Mouse (Mus musculus) left cerebral cortex, postnatal 14 days (tissue): ENCODE measurements around the gene Thra. TPM values are rescaled to one million over a fixed set of nuclear protein-coding genes. Genes with fewer than 3 reads are reported as not detected.

Source experiments
- DNase-seq, 2 experiments: peaks; one replicate each; pipeline ENCODE4 v3.0.0; 2021 to 2022; ENCODE audit warnings: low spot score in 2 of 2, mixed read lengths in 1 of 2
- intact Hi-C: fragments of 180-260 bp; cut with DNase I; formaldehyde crosslinking; loops from one replicate; pipeline ENCODE4 v1.15.1; 2025
- long read RNA-seq, 2 experiments: library from polyadenylated mRNA; stranded (forward); transcript quantifications; one replicate each; pipeline ENCODE4 v2.0.0; 2021
- total RNA-seq, 2 experiments: library from RNA; stranded (reverse); gene quantifications; 2 replicates each; pipeline ENCODE4 v1.2.3; 2021

Gene Thra
- 1,000 to 10,000 TPM in 1 of 2 experiments, 100 to 1,000 TPM in 1; 962 to 1,004 TPM for total RNA-seq
- long read RNA-seq, experiment 1, transcript Thra-201 (10 exons, 2,452 nt): major isoform, 109 of 332 reads
- long read RNA-seq, experiment 1, partial matches to known transcripts: 109 of 332 reads
- long read RNA-seq, experiment 1, other reads (novel, unspliced or antisense): 109 of 332 reads
- long read RNA-seq, experiment 2, transcript Thra-201 (10 exons, 2,452 nt): major isoform, 114 of 317 reads
- long read RNA-seq, experiment 2, transcript Thra-203 (9 exons, 1,240 nt): minor isoform, 7 of 317 reads
- long read RNA-seq, experiment 2, partial matches to known transcripts: 141 of 317 reads
- long read RNA-seq, experiment 2, other reads (novel, unspliced or antisense): 55 of 317 reads

- intact Hi-C loops: loop anchor here (1.0 to 2.0 kb wide), 2 partner anchors 15 to 46 kb away; no protein-coding TSS in a partner anchor
- DNase-seq: peak; percentile 70 to 77
These were observed at the start of gene Thra for GRCm38 (mm10) chr11:98740393-98741050. Gene Thra (plus strand): TSS chr11:98740638.

DNA sequence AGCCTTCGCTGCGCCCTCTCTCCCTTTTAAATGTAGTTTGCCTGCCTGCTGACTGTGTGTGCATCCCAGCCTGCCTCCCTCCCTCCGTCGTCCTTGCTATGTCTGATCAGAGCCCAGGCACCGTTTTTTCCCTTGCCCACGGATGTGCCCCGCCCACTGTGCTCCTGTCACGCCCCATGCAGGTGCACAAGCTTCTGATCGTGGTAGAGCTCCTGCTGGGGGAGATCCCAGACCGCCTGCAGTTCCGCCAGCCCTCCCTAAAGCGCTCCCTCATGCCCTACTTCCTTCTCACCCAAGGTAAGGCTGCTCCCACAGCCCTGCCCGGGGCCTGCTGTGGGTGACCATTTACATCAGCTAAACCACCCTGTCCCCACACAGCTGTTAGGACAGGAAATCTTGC is 47.2 kb upstream of the Thra start:
- DNase-seq: no peak
- intact Hi-C loops: no loop called here

GRCm38 (mm10) chr11:98693746-98694145 is 46.7 kb upstream of the Thra start:
- no peak for DNase-seq
- intact Hi-C loops: no loop called here

DNA sequence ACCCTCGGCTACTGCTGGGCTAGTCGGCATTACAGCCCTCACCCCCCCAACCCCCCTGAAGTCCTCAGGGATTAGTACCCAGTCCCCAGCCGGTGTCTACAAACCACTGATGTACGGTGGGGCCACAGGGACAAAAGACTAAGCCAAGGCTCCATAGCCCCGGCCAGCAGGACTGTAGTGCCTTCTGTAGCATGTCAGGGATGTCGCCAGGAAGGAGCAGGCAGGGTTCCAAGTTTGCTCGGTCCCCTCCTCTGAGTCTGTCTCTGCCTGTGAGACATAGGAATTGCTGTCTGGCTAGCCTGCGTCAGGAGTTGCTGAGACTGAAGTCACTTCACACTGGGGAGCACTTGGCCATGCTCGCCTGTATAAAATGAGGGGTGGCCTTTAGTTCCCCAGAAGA is 46.1 kb upstream of the Thra start:
- intact Hi-C loops: no loop called here
- DNase-seq: no peak

DNA sequence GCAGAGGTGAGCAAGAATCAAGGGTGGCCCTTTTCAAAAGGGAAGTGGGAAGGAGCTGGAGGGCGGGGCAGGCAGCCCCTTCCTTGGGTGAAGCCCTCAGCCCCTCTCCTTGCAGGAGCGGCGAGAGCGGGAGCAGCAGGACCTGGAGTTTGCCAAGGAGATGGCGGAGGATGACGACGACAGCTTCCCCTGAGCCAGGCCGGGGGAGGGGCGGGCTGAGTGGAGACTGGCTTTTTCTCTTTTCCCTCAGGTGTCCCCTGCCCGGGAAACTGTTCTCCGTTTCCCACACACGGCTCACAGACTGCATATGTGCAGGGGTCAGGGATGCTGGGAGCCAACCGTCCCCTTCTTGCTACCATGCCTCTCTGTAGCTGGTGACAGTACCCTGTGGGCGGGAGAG is 45.0 kb upstream of the Thra start:
- intact Hi-C loops: no loop called here
- no peak for DNase-seq

DNA sequence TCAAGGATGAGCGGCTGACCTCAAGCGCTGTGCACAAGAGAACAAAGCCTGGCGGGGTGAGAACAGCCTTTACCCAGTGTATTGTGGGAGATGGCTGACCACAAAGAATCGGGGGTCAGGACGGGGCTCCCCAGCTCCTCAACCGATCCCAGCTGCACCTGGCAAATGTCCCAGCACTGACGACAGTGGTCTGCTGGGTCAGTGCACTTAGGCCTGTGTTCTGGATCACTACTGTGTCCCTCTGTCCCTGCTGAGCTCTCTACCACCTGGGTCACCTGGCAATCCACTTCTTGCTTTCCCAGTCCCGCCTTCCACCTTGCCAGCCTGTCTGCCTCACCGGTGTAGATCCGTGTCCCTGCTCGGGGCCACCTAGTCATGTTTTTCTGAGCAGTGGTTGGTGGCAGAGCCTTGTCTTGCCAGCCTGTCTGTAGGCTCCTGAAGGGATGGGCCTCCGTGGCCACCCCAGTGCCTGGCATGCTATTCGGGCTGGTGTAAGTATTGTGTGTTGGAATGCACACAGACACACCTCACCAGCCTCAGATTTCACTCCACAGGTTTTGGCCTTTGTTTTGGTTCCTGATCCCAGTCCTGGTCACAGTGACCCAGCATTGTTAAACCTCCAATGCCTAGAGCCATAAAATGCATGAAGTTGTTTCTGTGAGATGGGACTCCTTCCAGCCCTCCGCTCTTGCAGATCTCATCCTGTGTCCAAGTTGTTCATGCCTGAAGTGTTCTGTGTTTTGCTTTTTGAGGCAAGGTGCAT is 43.8 kb upstream of the Thra start:
- no peak for DNase-seq
- intact Hi-C loops: no loop called here

GRCm38 (mm10) chr11:98697225-98697624 is 43.2 kb upstream of the Thra start:
- no peak for DNase-seq
- intact Hi-C loops: no loop called here

DNA sequence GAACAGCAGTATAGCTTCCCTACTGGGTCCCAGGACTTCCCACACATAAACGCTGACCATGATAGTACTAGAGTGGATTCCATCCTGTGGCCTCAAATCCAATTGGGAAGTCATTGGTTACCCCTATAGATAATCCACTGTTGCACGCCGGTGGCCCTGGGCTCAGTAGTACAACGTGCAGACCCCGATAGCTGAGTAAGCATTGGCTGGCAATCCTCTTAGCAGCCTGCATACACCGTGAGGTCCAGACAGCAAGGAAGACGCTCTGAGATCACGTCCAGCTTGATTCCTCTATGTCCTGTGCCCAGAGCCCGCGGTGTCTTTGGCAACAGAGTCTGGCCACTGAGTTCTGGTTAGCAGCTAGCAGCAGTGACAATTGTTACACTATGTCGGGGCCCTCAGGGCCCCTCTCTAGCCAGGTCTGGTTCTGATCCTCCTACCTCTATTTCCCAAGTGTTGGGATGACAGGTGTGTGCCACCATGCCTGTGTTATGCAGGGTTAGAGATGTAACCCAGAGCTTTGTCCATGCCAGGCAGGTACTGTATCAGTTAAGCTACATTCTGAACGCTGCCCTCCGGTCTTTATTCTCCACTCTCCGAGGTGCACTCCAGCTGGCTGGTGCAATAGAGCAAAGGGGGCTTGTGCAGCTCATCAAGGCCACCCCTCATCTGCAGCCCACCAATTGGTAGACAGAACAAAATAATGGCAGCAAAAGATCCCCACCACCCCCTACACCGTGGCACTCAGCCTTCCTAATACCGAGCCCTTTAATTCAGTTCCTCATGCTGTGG is 41.4 kb upstream of the Thra start:
- no peak for DNase-seq
- intact Hi-C loops: no loop called here

- peak; percentile 76 to 87 for DNase-seq
- intact Hi-C loops: loop anchor here (2.0 to 5.0 kb wide), 2 partner anchors 87 to 207 kb away; partner anchors contain the start of gene Cdc6
These were observed 40.5 kb upstream of the Thra start for GRCm38 (mm10) chr11:98699911-98700310.

GRCm38 (mm10) chr11:98701213-98701670 is 39.2 kb upstream of the Thra start, which contains the start of gene Csf3:
Gene Csf3 (plus strand): TSS chr11:98701263.
- intact Hi-C loops: loop anchor here (2.0 to 5.0 kb wide), 2 partner anchors 86 to 206 kb away; partner anchors contain the start of gene Cdc6

DNA sequence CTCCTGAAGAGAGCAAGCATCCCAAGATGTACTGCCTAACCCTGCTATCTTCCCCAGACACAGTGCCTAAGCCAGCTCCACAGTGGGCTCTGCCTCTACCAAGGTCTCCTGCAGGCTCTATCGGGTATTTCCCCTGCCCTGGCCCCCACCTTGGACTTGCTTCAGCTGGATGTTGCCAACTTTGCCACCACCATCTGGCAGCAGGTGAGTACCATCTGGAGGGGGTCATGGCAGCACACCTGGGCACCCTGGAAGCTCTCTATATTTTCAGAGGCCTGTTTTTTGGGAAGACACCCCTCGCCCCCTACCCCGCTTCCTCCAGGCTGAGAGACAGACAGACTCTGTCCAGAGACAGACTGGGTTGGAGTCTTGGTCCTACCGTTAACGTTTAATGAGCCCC is 38.1 kb upstream of the Thra start:
- intact Hi-C loops: loop anchor here (5.0 kb wide), 1 partner anchor 205 kb away; the partner anchor contains the start of gene Cdc6

More at GRCm38 (mm10) chr11:98701213-98701670, 39.2 kb upstream of the Thra start, which contains the start of gene Csf3:
- no peak for DNase-seq

GRCm38 (mm10) chr11:98705021-98705420 is 35.4 kb upstream of the Thra start:
- intact Hi-C loops: no loop called here
- no peak for DNase-seq

More for the DNA sequence above, 38.1 kb upstream of the Thra start:
- no peak for DNase-seq

DNA sequence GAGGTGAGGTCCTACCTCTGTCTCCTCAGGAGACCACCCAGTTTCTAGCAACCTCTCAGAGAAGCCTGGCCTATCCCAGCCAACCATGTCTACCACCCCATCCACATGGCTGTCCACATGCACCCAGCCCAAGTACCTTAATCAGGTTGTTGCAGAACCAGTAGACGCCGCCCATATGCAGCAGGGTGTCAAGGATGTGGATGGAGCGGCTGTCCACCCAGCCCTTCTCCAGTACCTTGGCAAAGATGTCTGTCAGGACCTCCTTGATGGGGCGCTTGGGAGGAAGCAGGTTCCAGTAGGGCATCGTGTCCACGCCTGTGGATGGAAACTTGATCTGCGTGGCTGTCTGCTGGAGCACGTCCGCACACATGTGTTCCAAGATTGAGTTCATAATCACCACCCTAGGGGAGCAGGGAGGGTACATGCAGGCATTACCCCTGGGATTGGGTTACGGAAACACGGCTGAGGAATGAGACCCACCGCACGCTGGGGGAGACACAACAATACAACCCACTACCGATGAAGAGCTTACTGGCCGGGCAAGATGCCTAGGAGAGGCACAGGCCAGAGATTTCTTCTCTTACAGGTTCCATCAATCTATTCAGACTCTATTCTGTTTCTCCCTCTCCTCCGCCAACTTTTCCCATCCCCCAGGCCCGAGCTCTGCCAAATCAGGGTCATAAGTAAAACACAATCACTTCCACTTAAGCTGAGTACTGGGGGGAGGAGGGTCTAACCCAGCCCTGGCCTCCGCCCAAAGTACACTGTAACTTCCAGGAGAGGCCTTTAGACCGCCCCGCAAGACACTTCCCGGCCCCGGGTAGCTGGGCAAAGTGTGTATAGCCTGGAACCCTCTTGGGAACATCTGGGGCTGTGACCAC is 32.8 kb upstream of the Thra start:
- intact Hi-C loops: no loop called here
- DNase-seq: no peak

GRCm38 (mm10) chr11:98708282-98708956 is 32.0 kb upstream of the Thra start:
- intact Hi-C loops: no loop called here
- no peak for DNase-seq

DNA sequence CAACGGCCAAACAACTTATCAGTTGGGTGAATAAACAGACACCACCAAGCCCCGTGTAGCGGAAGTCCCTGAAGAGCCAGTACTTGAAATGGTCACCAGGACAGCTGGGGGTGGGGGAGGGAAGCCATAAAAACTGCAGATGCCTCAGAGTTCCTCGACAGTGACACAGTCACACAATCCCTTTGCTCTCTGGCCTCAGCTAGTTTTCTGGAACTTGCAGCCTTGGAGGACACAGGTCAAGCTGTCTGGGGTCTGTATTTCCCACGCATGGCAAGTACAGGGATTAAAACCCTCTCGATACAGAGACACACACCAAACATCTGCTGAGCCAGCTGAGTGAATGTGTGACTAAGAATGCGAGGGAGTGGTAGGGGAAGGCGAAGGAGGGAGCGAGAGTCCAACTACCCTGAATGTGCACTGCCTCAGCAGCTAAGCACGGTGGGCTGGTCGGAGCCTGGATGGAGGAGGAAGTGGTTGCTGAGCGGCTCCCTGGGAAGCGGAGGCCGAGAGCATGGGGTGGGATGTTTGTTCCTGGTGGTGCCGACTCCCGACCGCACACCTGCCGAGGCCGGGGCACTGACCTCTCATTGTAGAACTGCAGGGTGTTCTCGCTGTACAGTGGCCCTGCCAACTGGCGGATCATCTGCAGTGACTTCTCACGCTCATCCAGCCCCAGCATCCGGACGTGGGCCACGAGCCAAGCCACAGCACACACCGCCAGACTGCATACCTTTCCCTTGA is 31.3 kb upstream of the Thra start:
- no peak for DNase-seq
- intact Hi-C loops: no loop called here

DNA sequence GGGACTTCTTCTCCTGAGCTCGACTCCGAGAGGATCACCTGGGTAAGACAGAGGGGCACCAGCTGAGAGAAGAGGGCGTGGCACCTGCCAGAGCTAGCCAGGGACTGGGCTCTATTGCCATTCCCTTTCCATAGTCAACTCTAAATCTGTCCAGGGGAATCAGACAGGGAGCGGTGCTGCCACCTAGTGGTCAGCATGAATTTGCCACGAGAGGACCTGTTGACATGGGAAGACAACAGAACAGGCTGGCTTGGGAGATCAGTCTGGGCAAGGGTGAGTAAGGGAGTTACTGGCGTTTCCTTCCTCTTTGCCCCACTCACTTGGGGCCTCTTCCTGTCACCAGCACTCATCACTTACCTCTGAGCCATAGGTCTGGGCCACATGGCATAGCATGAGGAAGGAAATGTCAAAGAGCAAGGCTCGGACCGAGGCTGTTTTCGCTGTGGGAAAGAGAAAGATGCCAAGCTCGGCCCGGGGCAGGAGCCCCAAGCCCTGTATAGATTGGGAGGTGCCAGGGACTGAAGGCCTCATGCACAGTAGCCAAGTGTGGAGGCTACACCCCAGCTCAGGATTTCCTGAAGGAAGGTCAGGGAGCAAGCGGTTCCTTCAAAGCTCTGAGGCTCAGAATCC is 29.9 kb upstream of the Thra start:
- intact Hi-C loops: no loop called here
- peak; percentile 79 to 80 for DNase-seq
